Mouse (Mus musculus): ENCODE measurements around the gene Ank. TPM values are rescaled to one million over a fixed set of nuclear protein-coding genes. Genes with fewer than 3 reads are reported as not detected.
A peak's percentile ranks its signal among the peaks of the same experiment; 100 is the strongest.

Gene Ank
- polyA plus RNA-seq, 1 experiment from 2014 or later = 10.4 TPM

DNA sequence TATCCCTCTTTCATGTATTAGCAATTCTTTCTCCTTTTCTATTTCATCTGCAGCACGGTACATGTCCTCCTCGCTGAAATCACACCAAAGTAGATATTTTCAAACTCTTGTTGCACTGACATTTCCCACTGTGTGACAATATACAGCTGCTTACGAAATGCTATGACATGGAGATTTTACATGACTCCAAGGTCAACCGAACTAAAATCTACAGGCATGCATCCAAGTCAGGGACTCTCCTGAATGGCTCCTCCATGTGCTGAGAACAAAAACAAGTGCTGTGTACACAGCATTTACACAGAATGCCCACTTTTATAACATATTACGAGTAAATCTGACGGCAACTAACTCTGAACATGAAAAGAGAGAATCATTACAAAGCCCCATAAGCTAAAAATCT lies 156.8 kb downstream of the Ank start:
- H3K4me1 ChIP-seq = no peaks in the 10 kb centered on the region
- no peaks in the 10 kb centered on the region for H3K9me3 ChIP-seq
- 92% methylated on average over 6 of the region's 6 CpGs for WGBS
- H3K27me3 ChIP-seq = no peaks in the 10 kb centered on the region
- no peak overlapping the region for H3K27ac ChIP-seq (replicated peaks)
- no peak overlapping the region for H3K4me2 ChIP-seq (replicated peaks)
- no peak for ATAC-seq (ENCODE audit: low FRiP score, low read depth)
- no peak overlapping the region for H3K4me3 ChIP-seq
- peaks cover 14% of the 10 kb centered on the region for H3K36me3 ChIP-seq
- no peak overlapping the region for H3K9ac ChIP-seq (replicated peaks)

DNA sequence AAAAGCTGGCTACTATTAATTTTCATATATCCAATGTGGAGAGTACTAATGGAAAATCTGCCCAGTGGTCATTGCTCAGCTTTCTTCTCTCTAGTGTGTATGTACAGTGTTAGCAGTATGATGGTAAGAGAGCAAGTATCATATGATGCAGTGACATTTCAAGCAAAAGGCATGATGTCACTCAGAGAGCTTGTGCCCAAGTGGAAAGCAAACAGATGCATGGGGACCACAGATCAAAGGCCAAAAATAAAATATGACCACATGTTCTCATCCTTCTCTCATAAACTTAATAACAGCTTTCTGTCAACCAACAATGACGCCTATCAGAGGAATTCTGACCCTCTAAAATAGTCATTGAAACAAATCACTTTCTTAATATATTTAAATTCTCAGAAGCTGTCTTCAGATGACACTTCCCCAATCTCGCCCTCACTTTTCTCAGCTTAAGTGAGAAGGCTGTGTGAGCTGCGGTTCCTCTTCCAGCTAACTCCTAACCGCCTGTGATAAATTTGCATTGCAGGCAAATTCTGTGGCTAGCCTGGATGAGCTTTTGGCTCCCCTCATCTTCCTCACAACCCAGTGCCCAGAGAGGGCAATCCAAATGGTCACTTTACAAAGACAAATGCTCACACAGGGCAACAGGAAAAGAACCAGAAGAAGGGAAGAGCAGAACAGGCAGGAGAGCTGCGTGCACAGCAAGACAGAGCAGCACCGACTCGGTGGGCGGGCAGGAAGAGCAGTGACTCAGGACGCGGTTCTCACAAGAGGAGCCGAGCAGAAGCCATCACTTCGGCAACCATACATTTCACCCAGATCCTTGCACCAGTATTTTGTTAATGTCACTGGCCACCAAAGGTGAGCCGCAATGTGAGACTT lies 158.8 kb downstream of the Ank start:
- no peak for ATAC-seq (ENCODE audit: low FRiP score, low read depth)

DNA sequence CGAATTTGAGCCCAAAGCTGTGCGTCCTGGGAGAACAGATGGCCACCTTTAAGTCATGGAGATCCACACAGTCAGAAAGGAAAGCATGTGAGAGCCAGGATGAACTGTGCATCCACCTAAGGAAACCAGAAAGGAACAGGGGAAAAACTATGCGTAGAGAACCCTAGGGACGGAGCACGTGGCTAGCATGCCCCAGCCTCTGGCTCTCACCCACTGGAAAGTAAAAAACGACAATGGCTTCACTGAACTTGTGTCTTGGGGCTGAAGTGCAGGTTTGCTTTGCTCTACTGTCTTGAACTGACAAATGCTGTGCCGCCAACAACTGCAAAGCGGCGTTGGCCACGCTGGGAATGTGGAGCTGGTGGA lies 159.4 kb downstream of the Ank start:
- H3K4me2 ChIP-seq (replicated peaks) = no peak overlapping the region
- H3K9ac ChIP-seq (replicated peaks) = no peak overlapping the region
- no peak overlapping the region for H3K4me3 ChIP-seq
- ATAC-seq (ENCODE audit: low FRiP score, low read depth) = no peak
- H3K4me1 ChIP-seq = peaks cover 15% of the 10 kb centered on the region
- peaks cover 9% of the 10 kb centered on the region; the same call in 1 of the 2 replicates for H3K36me3 ChIP-seq
- 91% methylated on average over 10 of the region's 10 CpGs for WGBS
- H3K27ac ChIP-seq (replicated peaks) = no peak overlapping the region
- no peaks in the 10 kb centered on the region for H3K27me3 ChIP-seq
- H3K9me3 ChIP-seq = no peaks in the 10 kb centered on the region

More for the DNA sequence above, 158.8 kb downstream of the Ank start:
- Histone ChIP-seq H3K9ac (replicated peaks) (no peak overlapping the region), H3K4me1 (peaks cover 15% of the 10 kb centered on the region), H3K27me3 (no peaks in the 10 kb centered on the region), H3K27ac (replicated peaks) (no peak overlapping the region), H3K4me2 (replicated peaks) (no peak overlapping the region), H3K9me3 (no peaks in the 10 kb centered on the region), H3K36me3 (peaks cover 9% of the 10 kb centered on the region), H3K4me3 (no peak overlapping the region)
- WGBS = 91% methylated on average over 13 of the region's 13 CpGs

DNA sequence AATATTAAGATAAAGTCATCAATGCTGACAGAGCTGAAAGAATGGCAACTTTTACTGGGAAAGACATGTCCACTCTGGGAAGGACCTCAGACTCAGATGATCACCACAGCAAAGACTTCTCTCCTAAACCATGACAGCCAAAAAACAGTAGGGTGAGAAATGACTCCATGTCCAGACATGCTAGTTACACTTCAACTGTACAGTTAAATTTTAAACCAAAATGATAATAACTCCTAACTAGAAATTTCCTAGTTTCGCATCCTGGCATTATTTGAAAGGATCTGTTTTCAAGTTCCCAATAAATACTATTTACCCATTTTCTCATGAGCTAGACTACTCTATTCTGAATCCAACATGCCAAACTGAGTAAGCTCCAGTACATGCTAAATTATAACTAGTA lies 159.8 kb downstream of the Ank start:
- Histone ChIP-seq H3K27ac (replicated peaks) (no peak overlapping the region), H3K4me3 (no peak overlapping the region), H3K9ac (replicated peaks) (no peak overlapping the region), H3K27me3 (no peaks in the 10 kb centered on the region), H3K4me2 (replicated peaks) (no peak overlapping the region), H3K4me1 (peaks cover 19% of the 10 kb centered on the region), H3K9me3 (no peaks in the 10 kb centered on the region), H3K36me3 (peaks cover 9% of the 10 kb centered on the region; the same call in 1 of the 2 replicates)
- no peak for ATAC-seq (ENCODE audit: low FRiP score, low read depth)
- 97% methylated on average over 1 of the region's 1 CpGs for WGBS

DNA sequence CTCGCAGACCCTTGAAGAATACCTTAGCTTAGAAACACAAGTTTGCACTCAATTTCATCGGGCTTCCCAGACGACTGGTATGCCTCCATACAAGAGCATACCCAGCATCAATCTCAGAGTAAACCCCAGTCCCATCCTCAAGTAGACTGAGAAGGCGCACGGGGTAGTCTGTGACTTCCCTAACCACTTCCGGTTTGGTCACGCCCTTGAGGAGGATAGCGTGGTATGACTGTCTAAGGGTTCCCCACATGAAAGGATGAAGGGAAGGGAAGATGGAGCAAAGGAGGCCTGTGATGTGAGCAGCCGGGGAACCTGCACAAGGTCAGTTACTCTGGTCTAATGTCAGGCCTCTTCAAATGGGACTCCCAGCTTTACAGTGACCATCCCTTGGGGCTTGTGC lies 161.3 kb downstream of the Ank start:
- H3K36me3 ChIP-seq = no peaks in the 10 kb centered on the region; the same call in 1 of the 2 replicates
- H3K27ac ChIP-seq (replicated peaks) = no peak overlapping the region
- H3K27me3 ChIP-seq = no peaks in the 10 kb centered on the region
- no peak overlapping the region for H3K4me3 ChIP-seq
- ATAC-seq (ENCODE audit: low FRiP score, low read depth) = no peak
- no peaks in the 10 kb centered on the region for H3K9me3 ChIP-seq
- no peak overlapping the region for H3K4me2 ChIP-seq (replicated peaks)
- no peak overlapping the region for H3K9ac ChIP-seq (replicated peaks)
- peaks cover 20% of the 10 kb centered on the region for H3K4me1 ChIP-seq
- WGBS = 92% methylated on average over 9 of the region's 9 CpGs

DNA sequence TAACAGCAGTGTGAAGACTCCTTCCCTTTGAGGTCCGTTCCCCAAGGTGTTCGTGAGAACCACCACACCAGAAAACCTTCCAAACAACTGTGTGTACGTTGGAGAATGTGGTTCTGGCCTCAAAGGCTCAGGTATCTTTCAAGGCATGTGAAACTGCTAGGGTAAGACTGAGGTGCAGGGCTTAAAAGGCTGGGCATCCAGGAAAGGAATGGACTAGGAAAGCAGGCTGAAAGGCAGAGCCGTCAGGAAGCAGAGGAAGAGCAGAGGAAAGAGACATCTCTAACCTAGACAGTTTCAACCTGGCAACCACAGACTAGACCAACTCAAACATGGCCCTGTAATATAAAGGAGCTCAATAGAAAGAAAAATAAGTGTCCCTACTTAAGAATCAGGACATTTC lies 162.6 kb downstream of the Ank start:
- H3K4me1 ChIP-seq = peaks cover 20% of the 10 kb centered on the region
- H3K27me3 ChIP-seq = no peaks in the 10 kb centered on the region
- peak overlapping the region; percentile 88 for H3K4me2 ChIP-seq (replicated peaks)
- H3K27ac ChIP-seq (replicated peaks) = no peak overlapping the region
- 77% methylated on average over 4 of the region's 4 CpGs for WGBS
- H3K36me3 ChIP-seq = no peaks in the 10 kb centered on the region; the same call in 1 of the 2 replicates
- H3K4me3 ChIP-seq = peak overlapping the region; percentile 91; the same call in 1 of the 2 replicates
- H3K9ac ChIP-seq (replicated peaks) = no peak overlapping the region
- H3K9me3 ChIP-seq = no peaks in the 10 kb centered on the region
- ATAC-seq (ENCODE audit: low FRiP score, low read depth) = no peak

DNA sequence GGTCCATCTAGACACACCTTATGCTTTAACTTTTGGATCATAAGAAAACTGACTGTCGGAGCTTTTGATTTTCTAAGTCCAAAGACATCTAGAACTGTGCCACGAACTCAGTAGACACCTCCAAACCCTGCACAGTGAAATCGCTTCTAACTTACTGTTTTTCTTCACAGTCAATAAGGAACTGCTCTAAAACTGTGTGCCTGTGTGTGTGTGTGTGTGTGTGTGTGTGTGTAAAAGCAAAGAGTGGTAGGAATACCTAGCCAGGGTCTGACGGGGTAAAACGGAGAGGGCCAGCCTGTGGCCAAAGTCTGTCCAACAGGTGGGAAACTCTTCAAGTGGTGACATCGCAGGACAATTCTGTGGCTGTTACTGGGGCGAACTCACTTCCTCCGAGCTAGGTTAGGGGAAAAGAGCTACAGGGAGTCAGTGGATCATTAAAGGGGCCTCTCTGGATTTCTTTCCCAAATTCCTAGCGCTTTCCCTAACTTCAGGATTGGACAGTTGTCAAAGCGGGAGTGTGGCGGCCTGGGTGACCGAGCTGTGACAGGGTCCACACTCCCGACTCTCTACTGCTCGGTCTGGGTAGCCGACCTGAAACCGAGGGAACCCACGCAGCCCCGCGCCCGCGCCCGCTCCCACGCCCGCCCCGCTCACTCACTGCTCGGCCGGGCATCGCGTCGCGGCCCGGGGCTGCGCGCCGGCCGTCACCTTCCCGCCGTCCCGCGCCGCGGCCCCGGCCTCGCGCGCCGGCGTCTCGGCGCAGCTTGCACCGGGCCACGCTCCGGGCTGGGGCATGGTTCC lies 163.5 kb downstream of the Ank start:
- WGBS = 3% methylated on average over 36 of the region's 53 CpGs
- Histone ChIP-seq H3K9ac (replicated peaks) (peak overlapping the region; percentile 79), H3K27me3 (no peaks in the 10 kb centered on the region), H3K4me1 (peaks cover 20% of the 10 kb centered on the region), H3K4me2 (replicated peaks) (peak overlapping the region; percentile 88), H3K36me3 (no peaks in the 10 kb centered on the region; the same call in 1 of the 2 replicates), H3K4me3 (peak overlapping the region; percentile 91), H3K27ac (replicated peaks) (no peak overlapping the region), H3K9me3 (no peaks in the 10 kb centered on the region)
- ATAC-seq (ENCODE audit: low FRiP score, low read depth) = peak; percentile 81; the same call in 1 of the 2 replicates

DNA sequence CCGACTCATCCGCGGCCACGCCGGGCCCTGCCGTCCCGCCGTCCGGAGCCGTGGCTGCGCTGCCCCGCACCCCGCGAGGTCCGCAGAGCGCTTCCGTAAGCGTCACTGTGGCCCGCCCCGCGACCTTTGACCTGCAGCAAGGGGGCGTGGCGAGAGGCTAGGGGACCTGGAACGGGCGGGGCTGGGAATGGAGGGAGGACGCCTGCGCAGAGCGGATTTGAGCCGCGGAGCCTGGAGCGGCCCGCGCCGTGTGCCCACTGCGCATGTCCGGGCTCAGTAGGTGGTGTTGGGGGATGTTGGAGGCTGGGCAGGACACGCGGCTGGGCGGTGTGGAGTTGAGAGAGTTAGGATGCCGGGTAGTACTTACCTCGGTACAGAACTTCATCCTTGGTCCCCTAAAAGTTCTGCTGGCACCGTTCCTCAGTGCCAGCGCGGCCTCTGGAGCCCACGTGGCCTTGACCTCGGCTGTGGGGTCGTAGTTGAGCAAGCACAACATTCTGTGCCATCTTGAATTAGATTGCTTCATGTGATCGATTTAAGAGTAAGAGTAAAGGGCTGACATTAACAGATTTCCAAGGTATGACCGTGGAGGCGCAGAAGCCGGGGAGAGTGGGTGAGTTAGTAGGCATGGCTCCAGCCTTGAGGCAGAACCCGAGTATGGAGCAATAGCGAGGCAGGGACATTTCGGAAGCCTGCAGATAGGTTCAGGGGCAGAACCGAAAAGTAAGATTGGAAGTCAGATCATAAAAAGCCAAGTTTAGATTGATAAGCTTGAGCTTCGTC lies 164.3 kb downstream of the Ank start, which contains the start of gene Otulin:
Gene Otulin, minus strand, starts transcription at position 93 of the 783 bp plus-strand sequence.
- Histone ChIP-seq H3K4me3 (peak within 1 kb of the TSS; percentile 91), H3K27ac (replicated peaks) (peak within 1 kb of the TSS; percentile 58; the same call in 1 of the 2 replicates), H3K9ac (replicated peaks) (peak within 1 kb of the TSS; percentile 79), H3K9me3 (no peaks in the 10 kb centered on the region), H3K27me3 (no peaks in the 10 kb centered on the region), H3K36me3 (no peaks in the 10 kb centered on the region; the same call in 1 of the 2 replicates), H3K4me1 (peaks cover 20% of the 10 kb centered on the region), H3K4me2 (replicated peaks) (peak within 1 kb of the TSS; percentile 88)
- ATAC-seq (ENCODE audit: low FRiP score, low read depth) = peak; percentile 99
- 6% methylated on average over 54 of the region's 56 CpGs for WGBS

DNA sequence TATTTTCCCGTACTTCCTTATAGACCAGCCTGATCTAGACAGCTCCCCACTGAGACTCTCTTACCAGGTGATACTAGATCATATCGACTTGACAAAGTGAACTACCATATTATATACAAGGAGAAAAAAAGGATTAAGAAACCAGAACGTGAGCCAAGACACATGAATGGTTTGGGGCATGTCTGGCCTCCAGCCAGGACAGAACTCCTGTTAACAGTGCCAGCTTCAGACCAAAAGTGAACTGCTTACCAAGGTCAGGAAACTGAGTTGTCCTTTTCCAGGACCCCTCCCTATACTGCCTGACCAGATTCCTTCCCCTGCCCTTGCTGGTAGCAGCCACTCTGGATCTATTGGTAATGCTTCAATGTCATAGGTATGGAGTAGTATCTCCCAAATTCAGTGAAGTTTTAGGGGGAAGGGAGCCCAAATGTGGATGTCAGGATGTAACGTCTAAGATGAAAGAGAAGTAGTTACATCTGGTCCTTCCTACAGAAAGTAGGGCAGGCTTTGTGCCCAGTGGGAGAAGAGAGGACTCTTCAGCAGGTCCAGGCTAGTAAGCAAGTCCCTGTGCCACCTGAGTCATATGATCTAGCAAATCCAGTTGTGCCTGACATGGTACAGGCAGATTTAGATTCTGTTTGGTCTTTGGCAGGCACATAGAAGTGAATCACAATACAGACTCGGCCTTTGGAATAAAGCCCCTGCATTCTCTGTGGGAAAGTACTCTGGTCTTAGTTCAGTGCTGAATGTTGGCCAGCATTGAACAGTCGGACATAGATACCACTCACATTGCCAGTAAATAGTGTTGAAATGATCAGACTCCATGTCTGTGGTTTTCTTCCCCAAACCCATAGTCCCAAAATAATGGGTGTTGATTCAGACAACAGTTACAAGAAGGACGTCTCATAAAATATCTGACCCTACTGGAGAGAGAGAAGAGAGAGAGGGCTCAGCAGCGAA lies 167.7 kb downstream of the Ank start:
- WGBS = 85% methylated on average over 8 of the region's 8 CpGs
- Histone ChIP-seq H3K9ac (replicated peaks) (no peak overlapping the region), H3K4me1 (peaks cover 13% of the 10 kb centered on the region), H3K36me3 (no peaks in the 10 kb centered on the region), H3K27me3 (no peaks in the 10 kb centered on the region), H3K4me2 (replicated peaks) (no peak overlapping the region), H3K27ac (replicated peaks) (no peak overlapping the region), H3K9me3 (no peaks in the 10 kb centered on the region), H3K4me3 (no peak overlapping the region)
- no peak for ATAC-seq (ENCODE audit: low FRiP score, low read depth)

DNA sequence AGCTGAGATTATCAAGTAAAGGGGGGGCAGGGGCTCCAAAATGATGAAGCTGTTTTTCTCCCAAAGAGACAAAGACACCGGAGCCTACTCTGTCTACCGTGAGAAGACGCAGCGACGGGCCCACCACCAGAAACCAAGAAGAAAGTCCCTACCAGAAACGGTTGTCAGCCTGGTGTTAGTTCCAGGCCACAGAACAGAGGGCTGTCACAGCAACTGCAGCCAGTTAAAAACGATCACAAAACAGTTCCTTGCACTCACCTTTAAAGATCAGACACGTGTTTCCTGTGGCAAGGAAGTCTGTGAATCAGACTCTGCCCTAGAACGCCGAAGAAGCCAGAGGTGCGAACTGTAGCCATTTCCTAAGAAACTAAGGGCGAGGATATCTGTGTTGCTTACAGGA lies 174.7 kb downstream of the Ank start:
- H3K27ac ChIP-seq (replicated peaks) = no peak overlapping the region
- H3K4me1 ChIP-seq = no peaks in the 10 kb centered on the region
- 74% methylated on average over 12 of the region's 12 CpGs for WGBS
- ATAC-seq (ENCODE audit: low FRiP score, low read depth) = no peak
- H3K9me3 ChIP-seq = 0 out of 2 replicates have a peak, but pooled peaks cover 3% of the 10 kb centered on the region
- no peak overlapping the region for H3K4me2 ChIP-seq (replicated peaks)
- H3K27me3 ChIP-seq = no peaks in the 10 kb centered on the region; the same call in 1 of the 2 replicates
- H3K36me3 ChIP-seq = no peaks in the 10 kb centered on the region
- no peak overlapping the region for H3K4me3 ChIP-seq
- H3K9ac ChIP-seq (replicated peaks) = no peak overlapping the region
